Mouse (Mus musculus): ENCODE measurements around the gene Gm43552.
"Not testable (repeated sequence)": the region's sequence is repeated elsewhere in the genome, so short reads cannot be mapped to it uniquely, and the experiment has no call there.

Gene Gm43552

GRCm38 (mm10) chr5:65491767-65492715 lies 592 bp downstream of the Gm43552 start:
- in situ Hi-C loops (cut with MboI, MseI), result loop anchor here (10.0 kb wide), 1 partner anchor 453 kb away; no protein-coding TSS in a partner anchor

GRCm38 (mm10) chr5:65489830-65490229 lies 2.8 kb downstream of the Gm43552 start:
- in situ Hi-C loops (cut with MboI, MseI), result loop anchor here (10.0 kb wide), 1 partner anchor 455 kb away; no protein-coding TSS in a partner anchor

- in situ Hi-C loops (cut with MboI, MseI), result no loop called here
Observed at GRCm38 (mm10) chr5:65488725-65489124, 3.9 kb downstream of the Gm43552 start.

GRCm38 (mm10) chr5:65487381-65487780 lies 5.3 kb downstream of the Gm43552 start:
- in situ Hi-C loops (cut with MboI, MseI), result no loop called here

- in situ Hi-C loops (cut with MboI, MseI), result no loop called here
Observed at GRCm38 (mm10) chr5:65486514-65486913, 6.1 kb downstream of the Gm43552 start.

GRCm38 (mm10) chr5:65482996-65483395 lies 9.6 kb downstream of the Gm43552 start:
- in situ Hi-C loops (cut with MboI, MseI), result no loop called here

- in situ Hi-C loops (cut with MboI, MseI), result no loop called here
Observed at GRCm38 (mm10) chr5:65480511-65480910, 12.1 kb downstream of the Gm43552 start.

GRCm38 (mm10) chr5:65479681-65480445 lies 12.8 kb downstream of the Gm43552 start:
- in situ Hi-C loops (cut with MboI, MseI), result no loop called here

- in situ Hi-C loops (cut with MboI, MseI), result no loop called here
Observed at GRCm38 (mm10) chr5:65478224-65478623, 14.4 kb downstream of the Gm43552 start.

GRCm38 (mm10) chr5:65476739-65477138 lies 15.9 kb downstream of the Gm43552 start:
- in situ Hi-C loops (cut with MboI, MseI), result not testable (repeated sequence)

GRCm38 (mm10) chr5:65475806-65476205 lies 16.8 kb downstream of the Gm43552 start:
- in situ Hi-C loops (cut with MboI, MseI), result no loop called here

GRCm38 (mm10) chr5:65469766-65470165 lies 22.9 kb downstream of the Gm43552 start:
- in situ Hi-C loops (cut with MboI, MseI), result no loop called here

- in situ Hi-C loops (cut with MboI, MseI), result no loop called here
Observed at GRCm38 (mm10) chr5:65466911-65467310, 25.7 kb downstream of the Gm43552 start.

GRCm38 (mm10) chr5:65460361-65460760 lies 32.3 kb downstream of the Gm43552 start:
- in situ Hi-C loops (cut with MboI, MseI), result no loop called here

- in situ Hi-C loops (cut with MboI, MseI), result no loop called here
Observed at GRCm38 (mm10) chr5:65459454-65459853, 33.2 kb downstream of the Gm43552 start.

GRCm38 (mm10) chr5:65457846-65458245 lies 34.8 kb downstream of the Gm43552 start:
- in situ Hi-C loops (cut with MboI, MseI), result no loop called here

GRCm38 (mm10) chr5:65457086-65457827 lies 35.4 kb downstream of the Gm43552 start:
- in situ Hi-C loops (cut with MboI, MseI), result no loop called here

- in situ Hi-C loops (cut with MboI, MseI), result no loop called here
Observed at GRCm38 (mm10) chr5:65454771-65455170, 37.9 kb downstream of the Gm43552 start.

- in situ Hi-C loops (cut with MboI, MseI), result no loop called here
Observed at GRCm38 (mm10) chr5:65448941-65449340, 43.7 kb downstream of the Gm43552 start.

GRCm38 (mm10) chr5:65447826-65448225 lies 44.8 kb downstream of the Gm43552 start:
- in situ Hi-C loops (cut with MboI, MseI), result no loop called here

- in situ Hi-C loops (cut with MboI, MseI), result no loop called here
Observed at GRCm38 (mm10) chr5:65446756-65447155, 45.9 kb downstream of the Gm43552 start.

- in situ Hi-C loops (cut with MboI, MseI), result no loop called here
Observed at GRCm38 (mm10) chr5:65444981-65445380, 47.7 kb downstream of the Gm43552 start.

Measured in regulatory T cell (primary cell).